Mouse (Mus musculus): ENCODE data around the gene Dbt. TPM values are rescaled to one million over a fixed set of nuclear protein-coding genes. Genes with fewer than 3 reads are reported as not detected.
"Not testable (repeated sequence)": the region's sequence is repeated elsewhere in the genome, so short reads cannot be mapped to it uniquely, and the experiment has no call there.

Dbt gene
- total RNA-seq, 1 experiment from 2014 or later: 8.7 TPM

- no peak for ATAC-seq (replicated peaks; ENCODE audit: insufficient number of reproducible peaks, low FRiP score, low TSS enrichment, poor library complexity, severe bottlenecking)
Measured at GRCm38 (mm10) chr3:116530826-116531225, 18.0 kb downstream of the Dbt start.

- ATAC-seq (replicated peaks; ENCODE audit: insufficient number of reproducible peaks, low FRiP score, low TSS enrichment, poor library complexity, severe bottlenecking): no peak
Measured at GRCm38 (mm10) chr3:116536428-116537199, 23.7 kb downstream of the Dbt start.

GRCm38 (mm10) chr3:116537200-116537573 lies 24.3 kb downstream of the Dbt start:
- no peak for ATAC-seq (replicated peaks; ENCODE audit: insufficient number of reproducible peaks, low FRiP score, low TSS enrichment, poor library complexity, severe bottlenecking)

- ATAC-seq (replicated peaks; ENCODE audit: insufficient number of reproducible peaks, low FRiP score, low TSS enrichment, poor library complexity, severe bottlenecking): no peak
Measured at GRCm38 (mm10) chr3:116542070-116542469, 29.2 kb downstream of the Dbt start.

GRCm38 (mm10) chr3:116542532-116542931 lies 29.7 kb downstream of the Dbt start:
- ATAC-seq (replicated peaks; ENCODE audit: insufficient number of reproducible peaks, low FRiP score, low TSS enrichment, poor library complexity, severe bottlenecking): no peak

GRCm38 (mm10) chr3:116547430-116547829 lies 34.6 kb downstream of the Dbt start:
- no peak for ATAC-seq (replicated peaks; ENCODE audit: insufficient number of reproducible peaks, low FRiP score, low TSS enrichment, poor library complexity, severe bottlenecking)

- no peak for ATAC-seq (replicated peaks; ENCODE audit: insufficient number of reproducible peaks, low FRiP score, low TSS enrichment, poor library complexity, severe bottlenecking)
Measured at GRCm38 (mm10) chr3:116551362-116551761, 38.5 kb downstream of the Dbt start.

- not testable (repeated sequence) for ATAC-seq (replicated peaks; ENCODE audit: insufficient number of reproducible peaks, low FRiP score, low TSS enrichment, poor library complexity, severe bottlenecking)
Measured at GRCm38 (mm10) chr3:116561315-116561714, 48.4 kb downstream of the Dbt start.

- ATAC-seq (replicated peaks; ENCODE audit: insufficient number of reproducible peaks, low FRiP score, low TSS enrichment, poor library complexity, severe bottlenecking): no peak
Measured at GRCm38 (mm10) chr3:116562408-116563094, 49.7 kb downstream of the Dbt start, which contains the start of gene Lrrc39. TSS of gene Lrrc39 (plus strand) at chr3:116562973.

- ATAC-seq (replicated peaks; ENCODE audit: insufficient number of reproducible peaks, low FRiP score, low TSS enrichment, poor library complexity, severe bottlenecking): no peak
Measured at GRCm38 (mm10) chr3:116563095-116563492, 50.2 kb downstream of the Dbt start.

GRCm38 (mm10) chr3:116570628-116571027 lies 57.8 kb downstream of the Dbt start:
- no peak for ATAC-seq (replicated peaks; ENCODE audit: insufficient number of reproducible peaks, low FRiP score, low TSS enrichment, poor library complexity, severe bottlenecking)

GRCm38 (mm10) chr3:116577286-116577685 lies 64.4 kb downstream of the Dbt start:
- no peak for ATAC-seq (replicated peaks; ENCODE audit: insufficient number of reproducible peaks, low FRiP score, low TSS enrichment, poor library complexity, severe bottlenecking)

- no peak for ATAC-seq (replicated peaks; ENCODE audit: insufficient number of reproducible peaks, low FRiP score, low TSS enrichment, poor library complexity, severe bottlenecking)
Measured at GRCm38 (mm10) chr3:116582201-116582600, 69.3 kb downstream of the Dbt start.

- no peak for ATAC-seq (replicated peaks; ENCODE audit: insufficient number of reproducible peaks, low FRiP score, low TSS enrichment, poor library complexity, severe bottlenecking)
Measured at GRCm38 (mm10) chr3:116594076-116594727, 81.3 kb downstream of the Dbt start.

GRCm38 (mm10) chr3:116594728-116595602 lies 82.1 kb downstream of the Dbt start, which contains the start of gene Sass6:
TSS of gene Sass6 (plus strand) at chr3:116594982.
- ATAC-seq (replicated peaks; ENCODE audit: insufficient number of reproducible peaks, low FRiP score, low TSS enrichment, poor library complexity, severe bottlenecking): peak; percentile 98

GRCm38 (mm10) chr3:116595603-116595991 lies 82.7 kb downstream of the Dbt start:
- no peak for ATAC-seq (replicated peaks; ENCODE audit: insufficient number of reproducible peaks, low FRiP score, low TSS enrichment, poor library complexity, severe bottlenecking)
